Mouse (Mus musculus): ENCODE measurements around the gene Cldn4.

Cldn4 gene

DNA sequence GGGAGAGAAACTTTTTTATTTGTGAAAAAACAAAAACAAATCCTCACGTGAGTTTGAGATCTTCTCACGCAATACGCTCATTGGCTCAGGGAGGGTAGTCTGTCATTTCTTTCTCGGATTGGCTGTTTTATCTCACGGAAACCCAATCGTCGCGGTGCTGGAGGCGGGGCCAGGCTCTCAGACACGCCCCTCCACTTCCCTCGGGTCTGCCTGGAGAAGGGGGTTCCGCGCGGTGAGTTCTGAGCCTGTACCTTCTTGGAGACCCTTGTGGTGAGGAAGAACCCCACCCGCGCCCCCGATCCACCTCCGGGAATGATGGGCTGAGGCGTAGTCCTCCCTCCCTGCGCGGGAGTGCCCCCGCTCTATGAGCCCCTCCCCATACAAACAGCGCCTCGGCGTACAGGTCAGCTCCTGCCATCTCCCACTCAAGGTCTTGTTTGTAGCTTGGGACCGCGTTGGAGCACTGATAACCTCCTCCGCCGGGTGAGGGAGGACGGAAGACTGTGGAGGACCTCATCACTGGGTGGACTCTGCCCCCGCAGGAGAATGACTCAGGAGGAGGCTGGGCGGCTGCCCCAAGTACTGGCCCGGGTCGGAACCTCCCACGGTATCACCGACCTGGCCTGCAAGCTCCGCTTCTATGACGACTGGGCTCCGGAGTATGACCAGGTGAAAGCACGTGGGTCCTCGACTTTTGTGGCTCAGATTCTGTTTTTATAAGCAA lies 14.4 kb downstream of the Cldn4 start, which contains the start of gene Mettl27:
TSS of gene Mettl27 (plus strand) at position 190 of the 724 bp plus-strand sequence.
- DNase-seq, result peak; percentile 93 to 94

DNA sequence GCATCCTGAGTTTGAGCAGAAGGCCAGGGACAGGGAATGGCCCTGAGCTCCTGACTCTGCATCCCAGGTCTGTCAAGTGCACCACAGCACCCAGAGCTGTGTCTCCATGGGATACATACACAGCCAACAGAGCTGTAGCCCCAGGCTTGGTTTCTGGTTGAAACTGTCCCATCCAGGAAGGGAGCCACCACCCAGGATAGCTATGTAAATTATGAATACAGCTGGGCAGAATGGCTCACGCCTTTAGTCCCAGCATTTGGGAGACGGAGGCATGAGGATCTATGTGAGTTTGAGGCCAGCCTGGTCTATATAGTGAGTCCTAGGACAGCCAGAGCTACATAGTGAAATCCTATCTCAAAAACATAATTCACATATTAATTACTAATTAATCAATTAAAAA lies 16.7 kb downstream of the Cldn4 start:
- no peak for DNase-seq

DNA sequence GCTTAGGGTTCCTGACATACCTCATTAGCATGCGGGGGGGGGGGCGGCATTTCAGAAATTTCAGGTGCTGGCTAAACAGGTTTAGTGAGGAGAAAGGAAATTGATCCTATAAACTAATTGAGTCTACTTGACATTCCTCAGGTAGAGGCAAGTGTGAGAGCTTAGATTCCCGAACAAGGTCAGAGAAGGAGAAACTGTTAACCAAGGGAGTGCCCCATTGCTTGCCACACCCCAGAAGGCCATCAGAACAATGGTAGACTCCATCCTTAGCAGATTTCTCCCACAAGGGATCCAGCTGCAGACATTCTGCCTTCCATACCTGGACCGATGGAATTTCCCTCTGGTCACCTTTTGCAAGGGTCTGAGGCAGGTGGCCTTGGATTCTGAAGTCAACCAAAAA lies 20.0 kb downstream of the Cldn4 start:
- no peak for DNase-seq

DNA sequence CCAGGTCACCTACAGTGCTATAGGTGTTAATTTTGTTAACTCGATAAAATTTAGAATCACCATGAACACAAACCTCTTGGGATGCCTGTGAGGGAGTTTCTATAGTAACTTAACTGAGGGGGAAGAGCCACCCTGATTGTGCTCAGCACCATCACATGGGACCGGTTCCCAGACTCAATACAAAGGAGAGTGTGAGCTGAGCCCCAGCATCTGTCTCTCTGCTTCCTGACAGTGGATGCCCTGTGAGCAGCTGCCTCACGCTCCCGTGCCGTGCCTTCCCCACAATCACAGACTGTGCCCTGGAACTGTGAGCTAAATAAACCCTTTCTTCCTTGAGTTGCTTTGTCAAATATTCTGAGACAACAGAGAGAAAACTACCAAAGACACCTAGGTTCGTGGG lies 23.6 kb downstream of the Cldn4 start:
- DNase-seq, result no peak

DNA sequence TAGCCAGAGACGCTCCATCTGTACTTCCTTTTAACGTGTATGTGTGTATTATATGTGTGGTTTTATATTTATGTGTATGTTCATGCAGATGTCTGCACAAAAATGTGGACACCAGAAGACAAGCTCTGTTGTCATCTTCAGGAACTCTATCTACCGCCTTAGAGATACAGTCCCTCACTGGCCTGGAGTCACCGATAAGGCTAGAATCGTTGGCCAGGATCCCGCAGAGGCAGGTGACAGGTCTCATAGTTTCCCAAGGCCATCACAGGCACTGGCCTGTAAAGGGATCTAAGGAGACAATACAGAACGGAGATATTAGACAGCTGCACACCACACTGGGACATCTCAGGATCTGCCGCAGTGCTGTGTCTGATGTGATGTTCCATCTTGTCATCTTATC lies 25.6 kb downstream of the Cldn4 start:
- DNase-seq, result no peak

DNA sequence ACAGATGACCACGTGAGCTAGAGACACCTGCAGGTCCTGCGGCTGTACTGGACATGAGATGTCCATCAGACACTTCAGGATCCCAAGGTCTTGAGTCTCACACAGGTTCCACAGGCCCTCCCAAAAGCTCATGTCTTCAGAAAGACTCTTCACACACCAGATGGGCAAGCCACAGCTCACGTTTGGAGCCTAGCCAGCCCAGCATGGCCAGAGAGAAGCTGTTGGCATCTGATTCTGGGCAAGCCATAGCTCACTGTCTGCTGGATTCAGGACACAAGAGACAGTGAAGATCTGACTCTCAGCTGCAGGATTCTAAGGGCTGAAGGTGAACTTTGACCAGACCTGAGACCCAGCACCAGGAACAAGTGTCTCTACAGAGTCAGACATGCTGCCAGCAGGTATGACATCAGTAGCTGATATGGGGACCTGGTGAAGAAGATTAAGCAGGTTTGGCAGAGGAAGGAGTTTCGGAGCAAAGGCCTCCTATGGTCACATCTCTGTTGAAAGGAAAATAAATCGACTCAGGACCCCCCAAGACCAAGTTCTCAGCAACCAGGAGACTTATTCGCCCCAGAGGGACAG lies 26.5 kb downstream of the Cldn4 start:
- DNase-seq, result no peak

DNA sequence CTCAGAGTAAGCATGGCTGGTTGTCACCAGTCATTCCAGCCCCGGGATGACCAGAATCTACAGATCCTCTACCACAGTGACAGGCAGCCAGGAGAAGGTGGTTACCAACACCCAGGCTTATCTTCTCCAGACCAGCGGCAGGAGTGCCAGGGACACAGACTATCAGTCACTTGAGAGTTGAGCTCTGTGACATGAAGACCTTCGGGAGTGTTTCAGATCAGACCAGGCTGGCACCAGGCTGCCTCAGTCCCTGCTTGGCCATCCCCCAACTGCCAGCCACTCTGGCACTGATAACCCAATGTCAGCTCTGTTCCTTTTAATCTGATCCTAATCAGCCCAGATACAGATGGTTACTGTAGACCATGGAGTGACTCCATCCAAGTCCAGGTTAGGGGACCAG lies 27.6 kb downstream of the Cldn4 start:
- DNase-seq, result no peak

DNA sequence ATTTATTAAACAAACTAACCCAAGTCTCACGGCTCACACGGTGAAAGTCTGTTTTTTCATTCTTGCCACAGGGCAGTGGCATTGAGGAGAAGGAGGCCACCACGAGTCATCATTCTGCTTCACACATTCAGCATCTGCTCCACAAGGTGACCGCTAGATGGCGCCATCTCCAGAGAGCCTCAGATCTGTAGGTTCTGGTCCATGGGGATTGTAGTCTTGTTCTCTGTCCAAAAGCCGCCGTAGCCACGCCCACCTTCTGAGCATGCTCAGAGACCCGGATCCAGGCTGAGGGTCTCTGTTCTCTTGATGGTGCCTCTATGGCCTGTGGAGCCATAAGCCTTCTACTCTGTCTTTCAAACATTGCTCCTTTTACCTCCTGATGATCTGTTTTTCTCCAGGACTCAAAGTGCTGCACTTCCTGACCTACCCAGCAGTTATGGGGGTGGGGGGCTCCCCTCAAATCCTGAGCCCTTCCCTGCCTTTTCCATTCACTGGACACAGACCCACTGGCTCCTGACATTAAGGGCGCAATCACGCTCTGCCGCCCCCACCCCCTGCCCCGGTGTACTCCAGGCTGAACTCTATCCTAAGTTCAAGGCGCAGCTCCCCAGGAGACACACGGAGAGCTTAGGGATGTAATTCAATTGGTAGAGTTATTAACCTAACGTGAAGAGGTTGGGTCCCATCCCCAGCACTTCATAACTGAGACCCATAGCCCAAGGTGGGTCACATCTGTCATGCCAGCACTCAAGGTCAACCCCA lies 28.5 kb downstream of the Cldn4 start:
- peak; percentile 66 to 87 for DNase-seq

DNA sequence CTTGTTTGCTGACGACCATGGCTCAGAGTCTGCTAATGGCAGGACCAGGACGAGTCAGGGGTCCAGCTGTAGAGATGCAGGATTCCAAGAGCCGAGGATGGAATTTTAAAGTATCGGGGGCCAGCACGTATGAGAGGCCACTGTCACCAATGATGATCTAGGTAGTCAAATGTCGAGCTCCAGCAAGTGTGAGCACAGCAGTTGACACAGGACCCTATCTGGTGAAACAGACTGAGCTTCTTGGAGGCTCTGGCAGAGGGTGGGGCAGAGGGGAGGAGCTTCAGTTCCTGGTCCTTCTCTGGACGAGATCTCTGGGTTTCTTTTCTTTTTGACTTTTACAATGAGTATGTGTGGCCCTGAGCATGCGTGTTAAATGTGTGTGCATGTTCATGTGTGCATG lies 31.4 kb downstream of the Cldn4 start, which contains the start of gene Cldn13:
TSS of gene Cldn13 (minus strand) at position 216 of the 400 bp plus-strand sequence.
- no peak for DNase-seq

DNA sequence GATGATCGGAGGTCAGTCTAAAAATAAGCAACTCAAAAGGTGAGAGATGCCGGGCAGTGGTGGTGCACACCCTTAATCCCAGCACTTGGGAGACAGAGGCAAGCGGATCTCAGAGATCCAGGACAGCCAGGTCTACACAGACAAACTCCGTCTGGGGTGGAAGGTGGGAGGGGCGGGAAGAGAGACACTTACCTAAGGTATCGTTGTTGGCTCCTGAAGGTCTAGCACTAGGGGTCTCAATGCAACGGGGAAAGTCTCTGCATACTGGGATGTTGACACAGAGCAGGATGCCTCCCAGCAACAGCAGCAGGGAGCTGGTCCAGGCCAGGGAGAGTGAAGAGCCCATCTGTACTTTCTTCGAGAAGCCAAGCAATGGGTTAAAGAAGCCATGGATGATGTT lies 32.2 kb downstream of the Cldn4 start:
- no peak for DNase-seq

DNA sequence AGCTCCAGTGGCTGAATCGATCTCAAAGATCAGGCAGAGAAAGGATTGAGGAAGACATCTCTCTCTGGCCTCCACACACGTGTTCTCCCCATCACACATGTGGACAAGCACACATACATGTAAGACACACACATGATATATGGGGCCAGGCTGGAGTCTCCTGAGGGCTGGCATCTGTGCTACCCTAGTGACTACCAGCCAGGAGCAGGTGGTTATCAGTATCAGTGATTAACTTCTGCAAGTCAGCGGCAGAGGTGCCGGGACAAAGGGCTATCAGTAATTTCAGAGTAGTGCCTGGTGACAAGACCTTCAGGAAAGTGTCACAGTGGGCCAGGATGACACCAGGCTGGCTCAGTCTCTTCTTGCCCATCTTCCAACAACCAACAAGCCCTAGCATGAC lies 33.0 kb downstream of the Cldn4 start:
- DNase-seq, result no peak

DNA sequence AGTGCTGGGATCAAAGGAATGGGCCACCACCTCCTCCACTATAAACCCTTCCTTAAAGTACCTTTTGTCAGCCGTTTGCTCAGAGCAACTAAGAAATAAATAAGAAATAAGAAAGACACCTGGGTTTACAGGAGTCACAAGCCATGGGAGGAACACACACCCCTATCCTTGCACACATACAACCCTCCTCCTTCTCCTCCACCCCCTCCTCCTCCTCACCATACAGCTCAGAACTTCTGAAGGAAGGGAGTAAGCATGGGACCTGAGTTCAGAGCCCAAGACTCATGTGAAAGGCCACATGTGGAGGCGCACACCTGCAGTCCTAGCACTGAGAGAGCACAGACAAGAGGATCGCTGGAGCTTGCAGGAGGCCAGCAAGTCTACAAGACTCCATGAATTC lies 33.4 kb downstream of the Cldn4 start:
- no peak for DNase-seq

DNA sequence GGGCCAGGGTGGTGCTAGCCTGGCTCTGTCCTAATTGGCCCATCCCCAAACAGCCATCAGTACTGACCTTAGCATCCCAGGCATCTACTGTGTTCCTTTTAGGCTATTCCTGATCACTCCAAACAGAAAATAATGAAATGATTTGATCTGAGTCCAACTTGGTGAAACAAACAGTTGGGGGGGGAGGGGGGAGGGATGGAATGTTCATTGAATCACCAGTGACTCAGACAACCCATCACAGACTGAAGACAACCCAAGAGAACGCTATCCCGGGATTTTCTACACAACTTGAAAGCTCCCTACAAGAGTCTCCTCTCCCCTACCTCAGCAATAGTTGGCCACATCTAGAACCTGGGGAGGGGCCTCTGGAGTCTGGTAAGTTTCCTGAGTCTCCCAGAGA lies 34.8 kb downstream of the Cldn4 start:
- no peak for DNase-seq

DNA sequence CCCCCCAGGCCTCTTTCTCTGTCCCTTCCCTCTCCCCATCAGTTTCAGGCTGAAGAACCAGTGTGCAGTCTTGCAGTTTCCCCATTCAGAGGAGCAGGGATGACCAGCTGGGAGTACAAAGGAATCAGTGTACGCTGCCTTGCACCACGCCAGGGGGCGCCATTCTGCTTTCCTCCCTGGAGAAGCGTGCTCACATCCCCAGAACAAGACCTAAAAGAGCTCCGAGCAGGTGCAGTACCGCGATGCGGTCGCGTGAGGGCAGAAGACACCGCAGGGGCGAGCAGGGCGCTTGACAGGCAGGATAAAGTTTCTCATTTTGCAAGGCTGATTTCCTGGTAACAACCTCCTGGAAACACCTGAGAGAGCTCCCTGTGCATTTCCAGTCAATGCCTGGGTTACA lies 39.6 kb downstream of the Cldn4 start:
- peak; percentile 93 to 98 for DNase-seq

DNA sequence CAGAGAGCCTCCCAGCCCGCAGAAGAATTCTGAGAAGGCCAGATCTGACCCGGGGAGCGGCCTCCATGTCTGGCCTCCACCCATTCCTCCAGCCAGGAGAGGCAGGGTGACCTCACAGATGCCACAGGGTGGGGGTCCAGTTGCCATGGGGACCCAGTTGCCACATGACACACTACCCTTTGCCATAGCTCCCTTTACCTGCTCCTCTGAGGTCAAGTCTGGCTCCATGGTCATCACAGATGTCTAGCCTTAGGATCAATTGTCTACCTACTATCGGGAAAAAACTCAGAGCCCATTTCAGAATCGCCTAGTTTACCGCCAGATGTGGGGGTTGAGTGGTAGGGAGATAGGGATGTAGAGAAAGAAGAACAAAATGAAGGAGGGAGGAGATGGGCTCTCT lies 40.1 kb downstream of the Cldn4 start, which contains the start of gene Tmem270:
TSS of gene Tmem270 (minus strand) at position 101 of the 400 bp plus-strand sequence.
- no peak for DNase-seq

DNA sequence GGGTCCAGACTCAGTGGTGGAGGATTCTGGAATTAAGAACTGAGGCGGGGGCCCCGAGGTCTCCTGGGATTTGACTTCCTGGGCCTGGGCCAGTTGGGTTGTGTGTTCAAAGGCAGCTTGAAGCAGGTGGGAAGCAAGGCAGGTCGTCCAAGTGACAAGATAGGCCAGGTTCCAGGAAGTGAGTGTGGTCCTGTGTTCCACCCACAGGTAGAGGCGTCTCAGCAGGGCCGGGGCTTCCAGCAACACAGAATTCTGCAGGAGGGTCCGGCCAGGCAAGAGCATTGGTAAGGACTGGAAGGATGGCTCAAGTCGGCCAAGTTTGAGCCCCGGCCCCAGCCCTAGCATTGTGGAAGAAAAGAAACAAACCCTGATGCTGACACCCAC lies 45.1 kb downstream of the Cldn4 start:
- no peak for DNase-seq

DNA sequence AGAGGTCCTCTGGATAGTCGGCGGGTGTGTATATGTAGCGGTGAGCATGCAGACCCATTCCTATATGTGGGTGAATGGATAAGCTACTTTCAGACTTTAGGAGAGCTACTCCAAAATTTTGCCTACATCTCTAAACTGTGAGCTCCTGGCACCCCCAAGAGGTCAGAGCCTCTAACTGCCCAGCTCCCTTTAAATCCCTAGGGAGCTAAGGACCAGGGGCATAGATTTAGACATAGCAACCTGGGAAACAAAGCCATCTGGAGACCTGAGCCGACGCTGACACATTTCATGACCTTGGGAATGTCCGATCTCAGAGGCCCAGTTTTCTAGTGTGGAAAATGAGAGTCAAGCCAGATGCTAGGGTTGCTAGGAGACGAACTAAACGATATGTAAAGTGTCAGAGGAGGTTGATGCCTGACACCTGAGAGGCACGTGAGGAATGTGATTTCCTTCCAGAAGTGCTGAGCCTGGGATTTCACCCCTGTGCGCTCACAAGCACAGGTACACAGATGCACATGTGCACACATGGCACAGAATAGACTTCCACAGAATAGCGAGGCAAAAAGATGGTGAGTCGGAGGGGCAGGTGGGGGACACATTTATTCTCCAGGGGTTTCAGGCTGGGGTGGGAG lies 45.6 kb downstream of the Cldn4 start:
- DNase-seq, result peak; percentile 41 to 66

DNA sequence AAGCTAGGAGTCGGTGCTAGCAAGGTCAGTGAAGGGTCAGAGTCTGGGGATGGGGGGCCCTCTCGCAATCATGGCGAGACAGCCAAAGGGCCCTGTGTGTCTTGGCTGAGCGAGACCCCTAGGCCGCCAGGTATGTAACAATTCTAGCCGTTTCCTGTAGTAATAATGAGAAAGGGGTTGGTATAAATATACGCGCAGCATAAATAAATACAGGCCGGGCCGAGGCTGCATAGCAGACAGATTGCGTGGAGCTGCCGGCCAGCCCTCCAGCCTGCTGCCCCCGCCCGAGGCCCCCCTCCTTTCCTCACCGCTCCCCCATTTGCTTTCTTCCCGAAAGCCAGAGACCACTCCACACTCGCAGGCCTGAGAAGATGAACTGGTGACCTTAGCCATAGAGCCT lies 49.1 kb downstream of the Cldn4 start:
- DNase-seq, result no peak

DNA sequence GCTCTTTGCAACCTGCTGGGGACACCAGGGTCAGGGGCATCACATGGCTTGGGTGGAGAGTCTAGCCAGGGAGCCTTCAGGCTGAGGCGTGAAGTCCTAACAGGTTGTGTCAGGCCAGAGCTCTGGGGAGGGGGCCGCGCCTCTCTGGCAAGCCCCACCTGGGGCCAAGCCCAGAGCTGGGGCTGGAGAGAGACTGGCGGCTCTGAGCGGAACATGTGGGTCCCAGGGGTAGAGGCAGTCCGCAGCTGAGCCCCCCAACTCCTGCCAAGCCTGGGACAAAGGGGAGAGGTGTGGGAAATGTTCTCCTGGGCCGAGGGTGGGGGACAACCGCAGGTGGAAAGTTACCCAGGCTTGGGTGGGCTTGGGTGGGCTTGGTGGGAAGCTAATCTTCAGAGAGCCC lies 49.8 kb downstream of the Cldn4 start:
- DNase-seq, result no peak

DNA sequence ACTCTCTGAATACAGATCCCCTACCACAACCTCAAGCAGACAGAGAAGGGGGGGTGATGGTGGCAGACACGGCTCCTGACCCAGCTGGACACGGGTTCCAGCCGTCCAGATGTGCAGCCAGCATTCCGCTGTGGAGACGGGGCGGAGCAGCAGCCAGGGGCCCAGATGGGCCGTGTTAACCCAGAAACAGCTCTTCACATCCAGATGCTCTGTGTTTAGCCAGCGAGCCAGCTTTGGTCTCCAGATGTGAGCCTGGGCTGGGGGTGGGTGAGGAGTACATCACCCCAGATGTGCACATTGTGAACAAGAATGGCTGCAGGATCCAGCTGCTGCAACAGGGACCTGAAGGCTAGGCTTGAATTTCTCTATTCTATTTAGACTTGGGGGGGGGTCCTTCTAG lies 51.4 kb downstream of the Cldn4 start:
- DNase-seq, result no peak
